Mouse (Mus musculus) layer of hippocampus, postnatal 25 days (tissue): ENCODE data around the gene Erich6. TPM values are rescaled to one million over a fixed set of nuclear protein-coding genes. Genes with fewer than 3 reads are reported as not detected.

Experiments
- DNase-seq, 2 experiments: peaks; one replicate each; pipeline ENCODE4 v3.0.0; 2022; ENCODE audit warnings: mixed read lengths in 2 of 2, low spot score in 1 of 2; ENCODE audit errors: extremely low spot score in 1 of 2
- total RNA-seq, 2 experiments: library from RNA; stranded (reverse); gene quantifications; 2 replicates each; pipeline ENCODE4 v1.2.3; 2021

The Erich6 gene
- 1 to 10 TPM; 1.0 to 1.3 TPM for total RNA-seq

DNA sequence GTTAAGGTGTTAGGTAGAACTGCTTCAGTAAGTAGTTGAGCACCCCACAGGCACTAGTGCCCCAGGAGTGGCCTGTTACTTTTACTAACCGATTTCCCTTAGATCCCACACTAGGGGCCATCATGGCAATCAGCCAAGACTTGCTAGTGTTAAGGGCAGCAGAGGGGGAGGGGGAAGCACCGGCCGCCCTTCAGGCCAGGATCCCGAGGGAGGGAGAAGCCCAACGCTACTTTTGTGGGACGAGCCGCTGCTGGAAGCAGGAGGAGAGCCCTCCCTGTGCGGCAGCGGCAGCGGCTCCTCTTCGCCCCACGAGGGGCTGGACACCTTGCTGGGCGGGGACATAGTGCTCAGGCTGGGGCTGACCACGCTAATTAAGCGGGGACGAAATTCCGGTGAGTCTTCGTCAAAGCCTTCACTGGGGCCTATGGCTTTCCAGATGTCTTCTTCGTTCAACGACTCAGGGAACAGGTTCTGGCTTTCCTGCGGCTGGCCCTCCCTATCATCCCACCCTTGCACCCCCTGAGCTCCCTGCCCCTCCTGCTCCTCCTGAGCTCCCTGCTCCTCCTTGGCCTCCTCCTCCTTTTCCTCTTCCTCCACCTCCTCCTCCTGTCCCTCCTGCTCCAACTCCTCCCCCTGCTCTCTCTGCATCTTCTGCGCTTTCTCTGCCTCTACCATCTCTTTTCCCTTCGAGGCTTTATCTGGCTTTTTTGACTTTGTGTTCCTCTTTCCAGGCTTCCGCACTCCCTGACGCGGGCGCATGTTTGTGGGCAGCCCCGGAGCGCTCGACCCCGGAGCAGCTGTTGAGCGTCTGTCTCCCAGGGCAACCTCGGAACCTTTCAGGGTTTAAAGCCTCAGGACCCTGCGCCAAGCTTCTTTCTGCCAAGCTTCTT is at the start of gene Erich6:
TSS of gene Erich6 (minus strand) at position 802 of the 890 bp plus-strand sequence.
- DNase-seq = peak; percentile 3 to 11

DNA sequence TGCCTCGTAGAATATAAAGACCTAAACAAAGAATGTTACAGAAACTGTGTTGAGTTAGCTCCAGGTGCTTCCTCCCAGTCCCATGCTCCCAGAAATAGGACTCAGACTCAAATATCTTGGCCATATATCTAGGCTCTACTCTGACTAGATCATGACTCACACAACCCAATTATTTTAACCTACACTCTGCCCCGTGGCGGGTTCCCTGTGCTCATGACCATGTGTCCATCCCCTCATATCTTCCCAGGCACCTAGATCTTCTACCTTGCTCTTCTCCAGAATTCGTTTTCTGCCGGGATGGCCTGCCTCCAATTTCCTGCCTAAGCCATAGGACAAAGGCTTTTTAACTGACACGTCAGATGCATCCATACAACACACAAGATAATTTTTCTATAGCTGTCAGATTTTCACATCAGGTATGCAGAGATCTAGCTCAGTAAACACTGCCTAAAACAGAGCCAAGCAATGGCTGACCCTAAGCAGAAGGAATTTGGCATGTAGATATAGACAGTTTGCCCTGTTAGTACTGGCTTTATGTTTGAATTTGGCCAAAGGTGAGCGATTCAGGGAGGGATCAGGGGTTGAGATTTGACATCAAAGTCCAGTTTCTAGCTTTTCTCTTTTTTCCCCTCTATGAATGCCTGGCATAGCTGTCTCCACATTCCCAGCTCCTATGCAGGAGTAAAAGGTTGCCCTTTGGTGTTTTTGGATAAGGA is 49.4 kb upstream of the Erich6 start:
- no peak for DNase-seq

DNA sequence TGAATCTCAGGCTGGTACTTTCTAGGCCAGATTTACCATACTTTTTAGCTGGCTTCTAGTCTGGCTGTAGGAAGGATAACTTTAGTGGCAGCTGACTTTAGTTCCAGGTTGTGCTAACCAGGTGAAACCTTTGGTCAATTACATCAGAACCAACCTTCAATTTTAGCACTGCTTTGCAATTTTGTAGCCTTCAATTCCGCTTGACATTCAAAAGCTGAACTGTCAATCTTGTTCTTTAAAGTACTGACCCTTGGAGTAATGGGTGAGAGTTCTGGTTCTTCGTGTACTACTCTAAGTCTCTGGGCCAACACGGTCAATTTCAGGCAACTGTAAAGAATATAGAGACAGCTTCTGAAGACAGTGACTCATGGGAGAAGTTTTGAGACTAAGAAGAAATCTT is 48.4 kb upstream of the Erich6 start:
- DNase-seq = no peak

DNA sequence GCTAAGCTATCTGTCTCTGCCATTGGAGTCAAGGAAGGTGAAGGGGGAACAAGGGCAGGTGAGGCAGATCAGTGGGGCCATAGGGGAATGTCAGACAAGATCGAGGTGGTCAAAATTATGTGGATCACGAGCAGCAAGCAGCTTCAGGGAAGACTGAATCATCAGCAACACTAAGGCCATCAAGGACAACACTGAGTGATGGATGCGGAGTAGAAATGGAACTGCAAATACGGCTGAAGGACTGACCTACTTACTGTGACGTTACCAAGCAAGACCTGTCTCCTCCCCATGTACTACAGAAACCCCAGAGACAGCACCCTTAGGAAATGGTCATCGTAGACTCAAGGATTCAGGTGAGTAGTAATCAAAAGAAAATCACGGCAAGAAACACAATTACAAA is 46.3 kb upstream of the Erich6 start:
- DNase-seq = no peak

DNA sequence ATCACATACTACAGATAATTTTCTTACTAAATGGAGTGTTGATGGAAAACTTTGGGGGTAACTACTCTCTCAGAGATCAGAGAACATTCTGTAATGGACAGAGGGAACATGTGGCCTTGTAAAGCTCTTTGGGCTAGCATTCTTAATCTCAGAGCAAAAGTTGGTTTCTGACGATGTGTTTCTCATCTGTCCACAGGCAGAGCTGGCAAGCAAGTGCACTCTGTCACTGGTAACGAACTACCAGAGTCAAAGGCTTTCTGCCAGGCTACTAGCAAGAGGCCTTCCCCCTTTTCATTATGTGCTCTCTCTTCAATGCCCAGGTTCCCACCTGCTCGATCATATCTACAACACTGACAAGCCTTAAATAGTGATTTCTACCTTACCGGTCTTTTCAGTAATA is 45.3 kb upstream of the Erich6 start:
- no peak for DNase-seq

DNA sequence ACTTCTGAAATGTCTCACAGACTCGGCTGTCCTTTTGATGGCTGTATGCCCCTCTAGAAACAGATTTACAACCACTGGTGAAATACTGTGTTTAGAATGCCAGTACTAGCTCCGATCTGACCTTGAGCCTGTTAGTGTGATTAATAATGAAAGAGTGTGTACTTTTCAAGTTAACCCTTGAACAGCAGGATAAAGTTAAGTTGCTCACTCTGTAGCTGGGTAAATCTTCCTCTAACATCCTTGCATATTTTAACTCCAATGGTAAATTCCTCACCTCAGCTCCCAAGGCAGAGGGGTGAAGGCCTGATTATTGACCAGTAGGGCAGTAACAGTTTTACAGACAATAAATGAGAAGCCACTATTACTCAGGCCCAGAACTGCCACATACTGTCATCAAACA is 44.8 kb upstream of the Erich6 start:
- DNase-seq = no peak

DNA sequence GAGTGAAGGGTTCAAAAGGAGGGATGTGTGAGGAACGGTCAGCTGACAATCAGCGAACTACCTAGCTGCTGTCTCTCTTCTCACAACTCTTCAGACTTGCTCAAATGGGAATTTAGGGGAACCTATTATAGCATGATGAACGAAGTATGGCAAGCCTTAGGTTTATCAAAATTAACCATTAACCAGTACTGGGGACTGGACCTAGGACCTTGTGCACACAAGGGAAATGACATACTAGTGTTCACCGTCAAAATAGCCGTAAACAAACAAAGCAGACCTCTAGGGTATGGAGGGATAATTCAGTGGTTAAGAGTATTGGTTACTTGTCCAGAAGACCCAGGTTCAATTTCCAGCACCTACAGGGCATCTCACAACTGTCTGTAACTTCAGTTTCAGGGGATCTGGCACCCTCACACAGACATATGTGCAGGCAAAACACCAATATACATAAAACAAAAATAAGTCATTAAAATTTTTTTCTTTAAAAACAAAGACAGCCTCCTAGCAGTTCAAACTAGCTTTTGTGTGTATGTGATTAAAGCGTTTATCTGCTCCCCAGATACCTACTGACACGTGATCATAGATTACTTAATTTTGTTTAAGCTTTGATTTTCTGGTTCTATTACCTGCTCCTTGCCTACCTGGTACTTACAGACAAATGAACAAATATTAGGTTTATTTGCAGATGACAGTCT is 44.1 kb upstream of the Erich6 start:
- DNase-seq = no peak

DNA sequence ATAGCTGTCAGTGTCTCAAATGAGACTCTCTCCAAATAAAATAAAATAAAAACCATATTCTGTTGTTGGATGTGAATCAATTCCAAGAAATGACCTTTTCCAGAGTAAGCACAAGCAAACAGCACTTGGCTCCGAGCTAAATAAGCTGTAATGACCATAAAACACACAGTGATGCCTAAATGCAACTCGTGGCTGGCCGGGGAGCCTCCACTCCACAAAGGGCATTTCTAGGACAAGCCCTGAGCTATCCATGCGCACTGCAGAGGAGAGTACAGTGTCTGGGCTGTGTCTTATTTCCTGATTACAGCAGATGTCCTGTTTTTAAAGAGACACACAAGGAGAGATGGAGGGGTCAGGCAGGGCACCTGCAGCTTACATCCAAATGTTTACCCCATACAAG is 43.0 kb upstream of the Erich6 start:
- DNase-seq = no peak

DNA sequence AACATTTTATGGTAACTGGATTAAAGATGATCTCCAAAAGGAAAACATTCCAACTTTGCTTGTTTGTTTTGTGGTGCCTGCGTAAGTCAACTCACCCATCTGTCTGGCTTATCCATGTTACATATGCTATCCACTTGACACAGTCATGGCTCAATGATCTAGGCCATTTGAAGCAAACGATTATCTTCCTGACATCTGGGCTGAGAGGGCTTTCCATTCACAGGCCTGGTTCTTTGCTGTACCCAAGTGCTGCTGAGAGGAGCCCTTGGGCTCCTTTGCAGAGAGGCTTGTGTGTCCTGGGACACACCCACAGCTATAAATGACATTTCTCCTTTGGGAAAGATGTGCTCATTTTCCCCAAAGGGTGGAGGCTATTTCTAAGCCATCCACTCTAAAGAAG is 41.9 kb upstream of the Erich6 start:
- no peak for DNase-seq

DNA sequence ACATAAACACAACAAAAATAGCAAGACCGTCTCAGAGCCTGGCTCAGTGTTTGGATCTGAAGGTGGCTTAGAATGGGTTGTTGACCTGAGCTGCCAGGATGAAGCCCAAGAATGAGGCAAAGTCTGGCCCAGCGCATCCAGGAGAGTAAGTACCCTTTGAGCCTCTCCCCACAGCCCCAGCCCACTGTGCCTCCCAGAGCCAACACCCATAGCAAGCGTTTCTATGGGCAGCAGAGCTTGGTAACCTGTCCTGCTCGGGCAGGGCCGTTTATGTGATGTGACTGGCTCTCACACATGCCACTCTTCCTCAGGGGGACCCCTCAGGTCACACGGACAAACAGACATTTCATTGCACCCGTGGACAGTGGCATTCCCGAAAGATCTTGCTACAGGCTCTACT is 41.4 kb upstream of the Erich6 start:
- no peak for DNase-seq

DNA sequence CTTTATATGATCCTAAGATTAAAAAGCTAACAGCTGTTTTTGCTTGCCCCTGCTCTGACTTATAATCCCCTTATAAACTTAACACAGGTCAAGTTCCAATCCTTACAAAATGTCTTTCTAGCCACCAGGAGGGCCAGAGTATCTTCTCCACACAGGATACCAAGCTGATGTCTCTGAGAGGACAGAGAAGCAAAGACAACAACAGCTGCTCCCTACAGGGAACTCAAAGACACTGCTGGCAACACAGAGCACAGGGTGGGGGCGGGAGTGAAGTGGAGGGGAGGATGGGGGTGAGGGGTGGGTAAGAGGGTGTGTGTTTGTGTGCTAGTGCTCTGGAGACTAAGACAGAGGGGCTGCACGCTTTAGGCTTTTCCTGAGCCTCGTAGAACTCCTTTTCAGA is 40.6 kb upstream of the Erich6 start:
- no peak for DNase-seq

DNA sequence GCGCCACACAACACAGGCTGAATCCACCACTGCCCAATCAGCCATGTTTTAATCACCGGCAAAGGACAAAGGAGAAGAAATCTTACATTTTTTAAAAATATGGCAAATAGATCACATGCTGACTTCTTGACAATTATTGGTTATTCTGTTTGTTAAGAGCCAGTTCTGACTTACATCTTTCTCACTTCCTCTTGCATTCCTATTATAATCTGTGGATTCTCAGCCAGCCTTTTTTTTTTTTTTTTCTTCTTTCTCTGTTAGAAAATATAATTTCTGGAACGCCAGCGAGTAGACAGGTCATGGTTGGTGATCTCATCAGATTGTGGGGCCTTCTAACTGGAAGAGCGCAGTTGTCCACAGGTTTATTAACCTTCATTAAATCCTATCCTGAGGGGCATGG is 36.3 kb upstream of the Erich6 start:
- no peak for DNase-seq

DNA sequence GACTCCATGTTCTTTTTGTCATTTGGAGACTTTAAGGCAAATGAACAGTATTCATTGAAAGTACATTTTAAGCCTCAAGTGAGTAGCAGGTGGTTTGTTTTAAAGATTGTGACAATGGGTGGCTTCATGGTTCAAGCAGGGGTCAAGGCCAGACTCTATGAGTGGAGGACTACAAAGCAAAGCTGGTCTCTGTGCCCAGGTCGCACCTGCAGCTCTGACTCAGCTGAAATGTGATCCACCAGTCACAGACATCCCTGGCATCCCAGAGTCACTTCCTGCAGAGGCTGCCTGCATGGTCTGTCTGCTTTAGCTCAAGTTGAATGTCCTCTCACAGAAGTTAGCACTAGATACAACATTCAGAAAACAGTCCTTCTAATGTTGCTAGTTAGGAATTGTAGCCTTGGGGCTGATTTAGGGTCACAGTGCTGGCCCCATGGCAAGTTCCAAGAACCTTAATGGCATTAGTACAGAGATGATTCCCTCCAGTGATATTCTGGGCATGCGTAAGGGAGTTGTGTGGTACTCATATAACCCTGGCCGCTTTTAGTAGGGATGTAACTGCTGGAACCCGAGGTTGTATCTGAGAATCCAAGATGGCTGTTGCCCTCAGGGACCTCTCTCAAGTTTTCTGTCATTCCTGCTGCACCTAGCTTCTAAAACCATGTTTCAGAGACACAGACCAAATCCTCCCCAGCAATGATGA is 35.6 kb upstream of the Erich6 start:
- DNase-seq = no peak

DNA sequence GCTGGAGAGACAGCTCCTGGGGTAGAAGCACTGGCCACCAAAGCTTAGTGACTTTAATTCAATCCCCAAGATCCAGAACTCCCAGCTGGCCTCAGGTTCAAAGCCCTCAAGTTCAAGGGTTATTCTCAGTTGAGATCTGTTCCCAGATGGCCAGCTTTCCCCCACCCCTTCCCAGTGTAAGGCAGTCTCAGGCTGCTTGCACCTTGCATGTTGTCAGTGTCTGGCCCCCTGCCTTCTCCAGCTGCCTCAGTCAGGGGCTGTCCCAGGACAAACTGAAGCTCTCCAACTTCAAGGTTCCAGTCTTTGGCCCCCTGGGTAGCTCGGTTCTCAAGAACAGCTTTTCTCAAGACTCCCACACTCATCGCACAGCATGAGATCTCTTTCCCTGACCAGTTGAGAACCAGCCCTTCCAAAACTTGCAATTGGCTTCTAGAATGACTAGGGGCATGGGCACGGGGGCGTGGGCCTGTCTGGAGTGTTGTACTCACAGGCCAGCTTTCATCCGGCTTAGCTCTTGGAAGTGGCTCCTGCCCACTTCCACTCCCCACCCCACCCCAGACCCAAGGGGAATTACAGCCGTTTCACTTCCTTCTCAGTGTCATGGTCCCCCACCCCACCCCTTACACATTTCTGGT is 34.7 kb upstream of the Erich6 start:
- no peak for DNase-seq

DNA sequence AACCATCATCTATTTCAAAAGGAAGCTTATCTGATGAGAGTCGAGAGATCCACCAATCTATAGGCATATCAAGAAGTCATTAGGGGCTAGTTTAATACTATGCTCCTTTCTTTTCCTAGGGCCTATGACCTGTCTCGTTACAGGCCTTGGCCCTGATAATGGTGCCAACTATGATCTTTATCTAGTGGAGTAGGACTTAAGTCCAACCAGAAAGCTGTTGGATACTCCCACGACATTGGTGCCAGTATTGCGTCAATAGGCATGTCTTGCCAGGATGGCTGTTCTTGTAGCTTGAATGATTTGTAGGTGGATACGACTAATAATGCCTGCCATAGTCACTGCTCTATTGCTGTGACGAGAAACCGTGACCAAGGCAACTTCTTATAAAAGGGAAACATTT is 27.0 kb upstream of the Erich6 start:
- no peak for DNase-seq

DNA sequence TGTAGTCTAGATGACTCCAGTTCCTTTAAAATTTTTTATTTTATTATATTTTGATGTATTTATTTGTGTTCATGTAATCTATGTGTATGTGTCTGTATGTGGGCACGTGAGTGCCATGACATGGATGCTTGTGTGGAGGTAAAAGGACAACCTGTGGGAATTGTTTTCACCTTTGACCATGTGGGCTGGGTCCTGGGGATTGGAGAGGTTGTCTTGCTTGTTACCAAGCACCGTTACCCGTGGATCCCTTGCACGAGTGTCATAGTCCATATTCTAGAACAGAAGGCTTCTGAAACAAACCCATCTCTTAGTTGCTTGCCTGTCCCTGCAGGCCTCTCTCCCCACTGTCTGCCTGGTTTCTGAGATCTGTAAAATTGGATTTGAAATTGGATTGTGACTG is 23.6 kb upstream of the Erich6 start:
- DNase-seq = no peak

DNA sequence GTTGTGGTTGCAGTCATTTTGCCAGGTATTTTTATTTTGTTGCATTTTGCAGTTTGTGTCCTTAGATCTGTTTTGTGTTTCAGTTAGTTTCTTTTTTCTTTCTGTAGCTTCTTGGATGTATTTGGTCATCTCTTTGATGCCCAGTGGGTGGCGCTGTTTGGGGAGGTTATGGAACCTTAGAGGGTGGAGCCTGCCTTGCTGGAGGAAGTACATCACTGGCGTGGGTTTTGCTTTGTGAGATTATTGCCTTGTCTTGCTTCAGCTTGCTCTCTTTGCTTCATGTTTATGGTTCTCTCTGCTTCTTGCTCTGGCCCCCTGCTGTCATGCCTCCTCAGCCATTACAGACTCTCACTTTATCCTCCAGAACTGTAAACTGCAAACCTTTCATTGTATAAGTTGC is 20.3 kb upstream of the Erich6 start:
- DNase-seq = peak in 1 of 2 experiments; percentile 53

DNA sequence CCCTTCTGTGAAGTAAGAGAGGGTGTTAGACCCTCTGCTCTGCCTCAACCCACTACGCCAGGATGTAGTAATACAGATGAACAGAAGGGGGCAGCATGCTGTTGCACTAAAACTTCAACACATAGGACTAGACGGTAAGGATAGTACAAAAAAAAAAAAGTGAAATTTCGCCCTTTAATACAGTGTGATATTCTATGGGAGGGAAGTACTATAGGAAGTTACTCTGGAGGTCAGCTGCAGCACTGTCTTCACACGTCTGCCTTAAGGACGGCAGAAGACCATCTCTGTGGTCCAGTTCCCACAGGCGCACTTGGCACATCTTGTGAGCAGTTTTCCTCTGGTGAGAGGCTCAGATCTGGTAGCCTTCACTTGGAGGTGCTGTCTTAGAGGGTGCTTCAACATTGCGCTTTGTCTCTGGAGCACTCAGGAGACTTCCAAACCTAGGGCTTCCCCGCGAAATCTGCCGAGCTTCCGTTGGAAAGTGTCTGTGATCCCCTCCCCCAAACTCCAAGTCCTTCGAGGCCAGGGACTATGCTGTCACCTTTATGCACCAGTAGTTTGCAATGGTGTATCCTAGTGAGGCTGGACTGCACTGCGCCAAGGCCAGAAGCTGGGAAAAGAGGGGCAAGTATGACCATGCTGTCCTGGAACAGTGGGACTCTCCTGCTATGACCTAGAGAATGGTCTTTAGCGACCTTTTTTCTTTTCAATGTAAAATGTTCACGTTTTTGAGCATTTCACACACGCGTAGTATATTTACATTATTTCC is 18.5 kb upstream of the Erich6 start:
- peak; percentile 33 to 72 for DNase-seq

DNA sequence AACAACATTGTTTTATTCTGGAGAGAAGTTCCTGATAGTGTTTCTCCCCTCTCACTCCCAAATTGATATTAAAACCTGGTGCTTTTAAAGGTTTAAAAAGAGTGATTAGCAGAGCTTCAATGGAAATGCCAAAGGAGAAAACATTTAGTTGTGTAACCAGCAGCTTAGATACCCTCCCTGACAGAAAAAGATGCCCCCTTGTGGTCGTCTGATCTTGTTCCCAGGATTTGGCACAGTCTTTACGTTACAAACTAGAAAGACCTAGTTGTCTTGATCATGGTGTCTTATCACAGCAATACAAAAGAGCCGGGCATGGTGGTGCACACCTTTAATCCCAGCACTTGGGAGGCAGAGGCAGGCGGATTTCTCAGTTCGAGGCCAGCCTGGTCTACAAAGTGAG is 16.9 kb upstream of the Erich6 start:
- DNase-seq = peak in 1 of 2 experiments; percentile 14
